Mouse (Mus musculus): ENCODE results near the gene Spaca3.

DNA sequence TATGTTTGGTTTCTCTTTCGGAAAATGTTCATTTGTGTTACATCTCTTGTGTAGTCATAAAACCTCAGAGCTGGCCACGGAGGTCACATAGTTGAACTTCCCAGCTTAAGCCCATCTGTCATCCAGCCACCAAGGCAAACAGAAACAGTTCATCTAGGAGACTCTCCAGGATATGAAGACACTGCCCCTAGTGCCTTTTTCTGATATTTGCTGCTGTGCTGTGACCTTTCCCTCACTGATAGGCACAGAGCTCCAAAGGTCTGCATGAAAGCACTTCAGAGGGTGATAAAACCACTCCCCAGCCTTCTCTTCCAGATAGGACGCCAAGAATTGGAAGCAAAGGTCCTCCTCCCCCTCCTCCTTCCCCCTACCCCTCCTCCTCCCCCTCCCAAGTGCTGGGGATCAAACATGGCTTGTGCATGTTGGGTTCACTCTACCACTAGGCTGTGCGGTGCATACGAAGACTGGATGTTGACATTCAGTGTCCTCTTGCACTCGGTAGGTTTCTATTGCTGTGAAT, 49.6 kb upstream of the Spaca3 start:
- TF ChIP-seq CTCF (IDR thresholded peaks at IDR 0.05; ENCODE audit: control insufficient read depth, insufficient read depth, insufficient read length) (no peak), USF1 (IDR thresholded peaks at IDR 0.05; ENCODE audit: low read depth) (no peak), MAX (IDR thresholded peaks at IDR 0.05) (no peak), FOSL1 (IDR thresholded peaks at IDR 0.05; ENCODE audit: insufficient read depth, low read length, poor library complexity, severe bottlenecking) (no peak), MYOG (IDR thresholded peaks at IDR 0.05; ENCODE audit: control insufficient read depth, extremely low read depth, insufficient read length) (no peak)
